Mouse (Mus musculus) left cerebral cortex, adult 11 months (tissue): ENCODE results near the gene Suclg2.

ENCODE experiments used
- DNase-seq: peaks from one replicate; pipeline ENCODE4 v3.0.0; 2022; ENCODE audit warnings: low spot score

Gene Suclg2

DNA sequence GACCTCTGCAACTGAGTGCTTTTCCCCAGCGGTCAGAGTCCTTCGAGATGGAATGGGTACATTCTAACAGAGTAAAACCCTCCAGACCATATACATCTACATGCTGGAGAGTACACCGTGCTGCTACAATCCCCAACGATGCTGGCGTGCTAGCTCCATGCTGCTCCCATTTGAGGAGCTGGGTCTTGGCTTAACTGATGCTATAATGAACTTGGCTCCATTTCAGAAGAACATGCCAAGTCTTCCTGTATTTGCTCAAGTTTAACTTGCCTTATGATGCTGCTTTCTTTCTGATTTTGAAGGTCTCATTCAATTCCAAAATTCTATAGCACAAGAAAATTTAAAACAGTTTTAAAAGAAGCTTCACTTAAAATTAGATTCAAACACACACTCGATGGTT lies 162.3 kb downstream of the Suclg2 start:
- no peak for DNase-seq

DNA sequence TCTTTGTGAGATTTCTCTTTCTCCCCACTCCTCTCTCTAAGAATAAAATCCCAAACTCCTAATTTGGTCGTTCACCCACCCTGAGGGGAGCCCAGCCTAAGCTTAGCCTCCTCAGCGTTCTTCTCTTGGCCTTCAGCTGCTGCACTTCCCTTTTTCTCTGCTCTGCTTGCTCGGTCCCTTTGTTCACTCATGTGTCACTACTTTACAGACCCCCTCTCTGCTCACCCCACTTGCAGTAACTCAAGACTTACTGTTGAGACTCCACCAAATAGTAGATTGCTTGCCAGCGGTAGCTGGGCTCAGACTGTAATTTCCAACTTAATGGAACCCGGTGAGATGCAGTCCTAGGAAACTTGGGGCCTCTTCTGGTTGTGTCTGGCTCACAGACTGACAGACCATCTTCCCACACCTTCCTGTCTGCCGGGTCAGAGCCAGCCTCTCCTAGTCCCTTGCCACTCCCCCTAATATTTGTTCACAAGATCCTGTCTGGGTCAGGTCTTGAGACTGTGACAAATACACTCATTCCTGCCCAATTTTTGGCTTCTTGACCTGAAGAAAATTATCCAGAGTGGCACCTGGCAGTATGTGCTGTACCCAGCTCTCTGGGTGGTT lies 166.2 kb downstream of the Suclg2 start:
- no peak for DNase-seq

DNA sequence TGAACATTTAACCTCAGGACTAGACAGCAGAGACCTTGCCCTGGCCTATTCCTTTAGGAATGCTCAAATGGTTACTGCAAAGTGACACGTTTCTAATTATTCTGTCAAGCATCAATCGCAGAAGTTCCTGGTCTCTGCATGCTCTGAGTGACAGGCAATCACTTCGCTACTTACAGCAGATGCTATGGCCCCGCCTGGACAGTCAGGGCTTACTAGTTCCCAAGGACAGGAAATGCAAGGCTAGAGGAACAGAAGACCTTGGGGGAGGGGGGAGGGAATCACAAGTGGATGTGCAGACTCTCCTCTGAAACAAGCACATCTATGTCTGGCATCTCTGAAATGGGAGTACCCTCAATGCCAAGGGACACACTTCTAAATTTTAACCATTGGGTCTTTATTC lies 167.6 kb downstream of the Suclg2 start:
- no peak for DNase-seq

DNA sequence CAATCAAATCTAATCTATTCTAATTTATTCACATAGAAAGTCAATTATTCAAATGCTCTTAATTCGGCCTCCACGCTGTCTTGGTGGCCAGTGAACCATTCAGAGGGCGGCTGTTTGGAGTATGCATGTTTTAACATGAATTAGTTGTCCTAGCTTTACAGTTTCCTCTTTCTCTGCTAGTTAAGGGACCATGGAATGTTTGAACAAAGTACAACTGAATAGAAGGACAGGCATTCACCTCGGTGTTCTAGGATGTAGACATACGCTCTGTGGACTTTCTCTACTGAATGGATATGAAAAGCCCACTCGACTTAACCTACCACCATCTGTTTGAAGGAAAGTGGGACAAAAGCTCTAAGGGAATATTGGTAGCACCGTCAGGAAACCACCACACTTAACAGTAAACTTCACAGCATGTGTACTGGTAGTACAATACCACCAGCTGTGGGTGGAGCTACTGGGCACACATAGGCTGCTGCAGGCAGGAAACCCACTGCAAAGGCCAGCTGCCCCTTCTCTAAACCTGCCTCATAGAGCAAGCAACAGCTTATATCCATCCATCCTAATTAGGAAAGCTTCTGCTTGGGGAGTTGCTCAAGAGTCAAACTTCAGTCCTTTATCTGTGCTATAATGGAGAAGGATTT lies 172.3 kb downstream of the Suclg2 start:
- no peak for DNase-seq

DNA sequence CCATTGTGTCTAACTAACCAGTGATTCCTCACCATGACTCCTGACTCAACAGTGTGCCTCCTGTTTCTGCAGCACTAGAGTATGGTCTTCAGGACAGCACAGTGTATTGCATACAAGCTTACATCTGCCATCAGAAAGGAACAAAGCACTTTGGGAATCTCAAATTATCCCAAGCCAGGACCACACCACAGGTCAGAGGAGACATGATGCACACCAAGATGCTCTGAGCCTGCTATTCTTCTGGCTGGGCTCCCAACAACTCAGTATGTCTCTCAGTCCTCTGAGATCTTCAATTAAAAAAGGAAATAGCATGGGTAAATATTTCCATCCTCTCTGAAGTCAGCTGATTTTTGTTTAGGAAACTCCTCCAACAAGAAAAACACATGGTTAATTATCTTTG lies 172.9 kb downstream of the Suclg2 start:
- DNase-seq: no peak

DNA sequence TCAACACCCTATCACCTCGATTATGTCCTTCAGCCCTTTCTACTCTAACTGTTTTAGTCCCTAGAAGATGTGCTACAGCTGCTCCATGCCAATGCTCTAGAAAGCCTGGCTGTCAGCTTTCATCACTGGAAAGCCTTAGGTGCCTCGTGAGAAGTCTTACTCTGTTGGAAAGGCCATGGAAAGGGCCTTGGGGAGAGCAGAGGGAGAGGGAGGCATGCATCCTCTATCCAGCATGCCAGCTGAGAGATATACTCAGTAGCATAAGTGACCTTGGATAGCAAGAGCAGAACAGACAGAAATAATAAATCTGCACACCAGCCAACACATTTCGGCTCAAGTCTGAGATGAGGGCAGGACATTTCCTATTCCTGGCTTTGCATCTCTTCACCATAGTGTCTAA lies 173.3 kb downstream of the Suclg2 start:
- no peak for DNase-seq

DNA sequence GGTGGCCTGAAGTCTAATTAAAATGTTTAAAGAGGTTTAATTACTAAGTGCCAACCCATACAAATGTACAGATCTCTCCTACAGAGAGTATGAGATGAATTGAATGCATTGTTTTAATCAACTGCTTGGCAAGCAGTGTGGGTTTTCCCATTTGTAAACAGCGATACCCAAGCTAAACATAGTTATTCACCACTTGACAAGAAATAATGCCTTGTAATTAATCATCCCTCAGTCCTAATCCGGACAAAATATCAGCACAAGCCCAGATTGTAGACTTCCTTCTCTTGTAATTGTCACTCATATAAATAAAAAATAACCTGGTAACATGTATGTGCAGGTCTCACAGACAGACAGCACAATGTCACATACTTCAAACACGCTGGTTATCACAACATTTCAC lies 183.4 kb downstream of the Suclg2 start:
- no peak for DNase-seq

DNA sequence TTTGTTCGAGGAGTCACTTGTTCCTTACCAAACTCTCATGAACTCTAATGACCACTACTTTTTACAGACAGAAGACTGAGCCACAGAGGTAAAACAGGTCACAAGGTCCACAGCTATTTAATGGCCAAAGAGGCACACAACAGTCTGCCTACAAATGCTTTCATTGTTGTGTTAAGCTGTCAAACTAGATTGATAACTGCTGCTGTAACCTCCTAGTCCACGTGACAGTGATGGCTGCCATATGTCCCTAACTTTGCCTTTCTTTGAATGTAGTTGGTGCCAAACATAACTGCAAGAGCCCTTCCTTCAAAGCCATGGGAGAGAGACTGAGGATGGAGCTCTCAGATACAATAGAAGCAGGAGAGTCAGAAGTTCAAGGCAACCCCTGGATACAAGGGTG lies 198.8 kb downstream of the Suclg2 start:
- DNase-seq: no peak

DNA sequence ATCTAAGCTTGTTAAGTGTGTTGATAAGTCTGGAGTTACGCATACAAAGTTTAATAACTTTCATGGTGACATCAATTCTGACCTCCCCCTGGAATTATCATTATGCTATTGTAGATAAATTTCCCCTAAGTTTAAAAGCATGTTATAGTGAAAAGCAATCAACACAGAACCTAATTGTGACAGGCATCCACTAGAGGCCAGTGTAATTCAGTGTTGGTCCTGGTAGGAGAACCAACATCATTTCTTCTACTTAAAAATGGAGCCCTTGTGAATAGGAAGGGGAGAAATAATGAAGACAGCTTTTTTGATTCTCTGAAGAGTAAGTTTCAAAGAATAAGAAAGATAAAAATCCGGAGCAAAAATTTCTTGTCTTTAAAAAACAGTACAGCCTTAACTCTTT lies 200.2 kb downstream of the Suclg2 start:
- no peak for DNase-seq

DNA sequence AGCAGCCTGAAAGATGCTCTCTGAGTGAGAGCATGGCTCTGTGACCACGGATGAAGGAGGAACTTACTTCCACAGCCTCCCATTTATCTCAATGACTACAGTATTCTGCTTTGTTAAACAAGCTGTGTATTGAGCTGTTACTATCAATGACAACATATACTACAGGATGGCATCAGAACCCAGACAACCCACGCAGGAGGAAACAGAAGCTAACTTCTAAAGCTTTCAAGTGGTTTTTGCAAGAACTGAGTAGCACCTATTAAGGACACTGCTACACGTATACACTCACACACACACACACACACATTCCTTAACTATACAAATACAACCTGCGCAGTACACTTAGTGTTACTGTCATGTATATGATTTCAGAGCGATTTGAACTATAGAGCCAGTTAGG lies 202.9 kb downstream of the Suclg2 start:
- no peak for DNase-seq

DNA sequence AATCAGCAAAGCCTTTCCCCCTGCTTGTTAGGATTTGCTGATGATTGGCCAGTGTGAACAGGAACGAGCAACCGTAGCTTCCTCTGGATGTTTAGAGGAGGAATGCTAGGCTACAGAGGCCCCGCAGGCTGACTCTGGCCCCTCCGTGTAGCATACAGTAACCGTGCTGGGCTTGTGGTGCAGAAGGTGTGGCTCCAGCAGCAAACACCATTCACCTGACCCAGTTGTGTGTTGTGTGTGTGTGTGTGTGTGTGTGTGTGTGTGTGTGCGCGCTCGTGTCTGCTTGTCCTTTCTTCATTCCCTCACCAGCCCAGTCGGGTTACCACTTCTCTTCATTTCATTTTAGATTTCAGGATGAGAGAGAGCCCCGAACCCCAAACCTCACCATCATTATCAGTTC lies 203.9 kb downstream of the Suclg2 start:
- DNase-seq: no peak

DNA sequence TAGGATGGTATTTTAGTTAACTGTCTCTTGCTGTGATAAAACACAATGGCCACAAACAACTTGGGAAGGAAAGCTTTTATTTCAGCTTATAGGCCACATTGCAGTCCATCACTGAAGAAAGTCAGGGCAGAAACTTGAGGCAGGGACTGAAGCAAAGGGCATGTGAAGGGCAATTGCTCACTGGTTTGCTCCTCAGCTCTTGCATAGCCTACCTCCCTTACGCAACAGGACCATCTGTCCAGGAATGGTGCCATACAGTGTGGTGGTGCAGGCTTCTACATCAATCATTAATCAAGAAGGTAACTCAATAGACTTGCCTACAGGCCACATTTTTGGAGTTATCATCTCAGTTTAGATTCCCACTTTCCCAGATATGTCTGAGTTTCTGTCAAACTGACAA lies 206.9 kb downstream of the Suclg2 start:
- no peak for DNase-seq

DNA sequence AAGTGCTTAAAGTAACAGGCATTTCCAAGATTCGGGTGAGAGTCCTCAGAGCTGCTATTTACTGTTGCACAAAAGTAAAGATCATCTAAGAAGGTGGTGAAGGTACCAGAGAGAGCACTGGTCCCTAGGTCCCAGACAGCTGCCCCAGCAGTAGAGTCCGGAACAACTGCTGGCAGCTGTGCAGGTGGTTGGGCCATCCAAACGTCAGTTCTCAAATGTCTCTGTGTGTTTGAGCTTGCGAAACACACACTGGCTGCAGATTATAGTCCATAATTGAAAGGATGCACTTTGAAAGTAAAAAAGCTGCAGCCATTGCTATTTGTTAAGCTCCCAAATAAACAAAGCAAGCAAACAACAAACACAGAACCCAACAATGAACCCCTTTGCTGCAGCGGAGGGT lies 217.8 kb downstream of the Suclg2 start:
- no peak for DNase-seq

DNA sequence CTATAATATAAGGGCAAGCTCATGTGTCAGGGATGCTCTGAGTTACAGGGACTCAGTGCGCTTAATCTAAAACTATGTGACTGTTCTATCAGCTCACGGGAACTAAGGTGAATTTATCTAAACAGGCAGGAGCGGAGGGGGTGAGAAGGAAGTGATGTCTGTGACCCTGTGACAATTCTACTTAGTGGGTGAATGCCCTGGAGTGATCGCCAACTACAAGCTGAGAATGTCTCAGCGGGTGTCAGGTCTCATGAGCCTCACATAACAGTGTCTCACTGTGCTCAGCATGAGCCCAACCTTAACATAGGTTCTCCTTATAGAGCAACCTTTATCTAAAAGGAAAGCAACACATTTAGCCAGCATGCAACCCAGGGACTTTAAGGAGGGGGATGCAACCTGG lies 219.0 kb downstream of the Suclg2 start:
- DNase-seq: no peak

DNA sequence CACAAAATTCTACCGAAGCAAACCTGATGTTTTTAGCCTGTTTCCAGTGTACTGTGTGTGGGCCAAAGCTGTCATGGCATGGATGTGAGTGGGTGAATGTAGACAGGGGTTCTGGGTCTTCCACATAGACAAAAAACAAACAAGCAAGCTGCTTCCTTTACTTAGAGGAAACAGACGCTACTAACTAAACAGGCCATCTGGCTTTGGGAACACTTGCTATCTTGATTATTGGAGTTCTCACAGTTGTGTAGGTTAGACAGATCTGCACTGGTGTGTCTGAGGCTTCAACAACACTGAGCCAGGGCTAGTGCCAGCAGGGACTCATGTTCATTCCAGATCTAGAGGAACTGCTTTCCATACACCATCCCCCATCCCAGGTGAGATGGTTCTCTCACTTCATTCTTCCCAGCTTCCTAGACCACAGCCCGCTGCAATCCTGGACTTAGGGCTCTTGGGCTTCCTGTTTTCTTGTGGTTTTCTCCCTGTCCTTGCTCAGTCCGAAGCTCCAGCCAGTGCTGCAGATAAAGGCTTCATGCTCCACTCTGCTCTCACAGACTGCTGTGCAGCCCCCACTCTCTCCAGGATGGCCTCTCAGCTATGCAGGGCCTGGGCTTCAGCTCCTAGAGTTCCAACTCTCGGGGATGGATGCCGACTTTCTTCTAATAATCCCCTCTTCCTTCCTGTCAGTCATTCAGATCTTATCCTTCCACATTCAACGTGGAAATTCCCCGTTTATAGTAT lies 226.2 kb downstream of the Suclg2 start:
- no peak for DNase-seq

DNA sequence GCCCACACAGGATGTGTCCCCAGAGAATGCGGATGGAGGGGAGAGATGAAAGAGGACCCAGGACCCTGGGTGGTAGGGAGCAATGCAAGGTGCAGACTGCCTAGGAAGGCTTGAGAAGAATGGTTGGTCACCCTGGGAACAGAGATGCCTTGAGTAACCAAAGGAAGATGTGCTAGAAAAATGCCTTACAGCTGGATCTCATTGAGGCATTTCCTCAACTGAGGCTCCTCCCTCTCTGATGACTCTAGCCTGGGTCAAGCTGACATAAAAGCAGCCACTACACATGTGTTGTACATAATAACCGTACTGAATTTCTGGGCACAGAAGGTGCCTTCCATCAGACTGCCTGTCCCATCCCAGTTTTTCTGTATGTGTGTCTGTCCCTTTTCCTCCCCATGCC lies 227.6 kb downstream of the Suclg2 start:
- no peak for DNase-seq

DNA sequence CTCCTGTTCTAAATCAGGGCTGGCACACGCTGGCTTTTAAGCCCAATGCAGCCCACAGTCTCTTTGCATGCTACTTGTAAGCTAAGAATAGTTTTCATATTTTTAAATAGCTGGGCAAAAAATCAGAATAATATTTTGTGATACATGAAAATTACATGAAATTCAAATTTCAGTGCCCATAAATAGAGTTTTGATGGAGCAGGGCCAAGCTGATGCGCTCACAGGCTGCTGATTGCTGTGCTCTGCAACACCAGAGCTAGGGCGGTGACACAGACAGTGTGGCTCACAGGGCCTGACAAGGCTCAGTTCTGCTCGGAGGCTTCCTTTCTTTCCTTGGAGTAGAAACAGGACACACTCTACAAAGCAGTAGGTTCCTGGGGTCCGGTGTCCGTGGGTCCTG lies 232.8 kb downstream of the Suclg2 start:
- no peak for DNase-seq

DNA sequence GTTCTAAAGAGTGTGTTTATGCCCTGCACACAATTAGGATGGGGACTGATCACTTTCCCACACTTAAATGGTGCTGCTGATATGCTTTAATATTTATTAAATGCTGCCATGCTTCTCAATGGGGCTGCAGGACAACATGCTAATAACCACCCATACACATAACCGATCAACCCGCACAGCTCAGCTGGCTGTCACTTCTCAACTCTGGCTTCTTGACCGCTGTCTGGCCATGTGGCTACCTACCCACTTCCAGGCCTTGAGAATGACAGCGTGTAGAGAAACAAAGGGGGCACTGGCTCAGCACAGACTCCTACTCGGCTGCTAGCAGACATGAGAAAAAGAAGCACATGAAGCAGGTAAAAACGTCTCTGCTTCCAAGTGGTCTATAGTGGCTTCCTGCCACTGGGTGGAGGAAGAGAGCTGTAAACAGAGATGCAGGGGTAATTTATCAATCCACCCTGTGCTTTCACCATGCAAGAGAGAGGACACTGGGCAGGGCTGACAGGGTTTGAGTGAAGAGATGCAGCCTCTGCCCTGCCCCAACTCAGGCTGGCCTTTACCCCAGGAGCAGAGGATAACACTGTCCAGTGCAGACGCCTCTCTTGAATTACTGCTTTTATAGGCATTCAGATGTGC lies 234.3 kb downstream of the Suclg2 start:
- DNase-seq: no peak

DNA sequence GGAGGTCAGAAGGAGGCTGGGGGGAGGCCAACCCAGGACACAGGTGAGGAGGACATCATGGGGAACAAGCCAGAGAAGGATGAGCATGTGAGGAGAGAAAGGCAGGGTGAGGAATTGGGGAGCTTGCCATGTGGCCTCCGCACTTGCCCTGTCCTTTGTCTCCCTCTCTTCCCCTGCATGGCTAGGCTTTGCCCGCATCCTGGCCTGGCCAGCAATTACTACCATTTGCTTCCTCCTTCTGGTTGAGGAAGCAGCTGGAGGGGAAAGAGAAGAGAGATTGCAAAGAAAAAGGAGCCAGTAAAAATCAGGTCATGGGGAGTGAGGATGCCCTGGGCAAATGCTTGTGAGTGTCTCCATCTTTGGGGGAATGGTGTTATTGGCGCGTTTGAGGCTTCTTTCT lies 234.9 kb downstream of the Suclg2 start:
- no peak for DNase-seq

DNA sequence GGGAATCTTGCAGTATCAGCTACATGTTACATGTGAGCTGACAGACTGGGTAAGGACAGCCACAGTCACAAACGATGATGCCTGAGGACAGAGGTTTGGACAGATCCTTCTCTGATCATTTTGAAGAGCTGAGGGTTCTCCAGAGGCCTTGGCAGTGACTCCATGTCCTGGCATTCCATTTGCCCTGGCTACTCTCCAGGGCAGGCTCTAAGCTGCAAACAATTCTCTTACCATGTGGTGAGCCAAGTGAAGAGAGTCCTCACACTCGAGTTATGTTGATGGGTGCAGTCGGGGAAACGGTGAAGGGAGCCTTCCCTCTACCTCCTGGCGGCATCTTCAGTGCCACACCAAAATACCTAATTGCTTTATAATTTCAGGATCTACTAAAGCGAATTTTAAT lies 235.5 kb downstream of the Suclg2 start:
- DNase-seq: no peak

DNA sequence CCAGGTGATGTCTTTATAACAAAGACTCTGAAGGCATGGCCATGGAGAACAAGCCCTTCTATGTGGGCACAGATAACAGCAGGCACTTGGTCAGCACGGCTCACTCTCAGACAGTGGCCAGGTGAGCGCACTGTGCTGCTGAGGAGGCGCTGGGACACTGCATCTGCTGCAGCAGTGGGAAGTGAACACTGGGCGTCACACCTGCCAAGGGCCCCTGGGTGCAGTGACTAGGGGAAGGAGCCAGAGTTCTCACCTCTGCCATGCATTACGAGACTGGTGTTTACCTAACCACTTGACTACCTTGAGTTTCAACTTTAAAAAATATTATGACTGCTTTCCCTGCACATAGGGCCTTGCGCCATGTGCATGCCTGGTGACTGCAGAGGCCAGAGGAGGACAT lies 238.8 kb downstream of the Suclg2 start:
- DNase-seq: no peak

DNA sequence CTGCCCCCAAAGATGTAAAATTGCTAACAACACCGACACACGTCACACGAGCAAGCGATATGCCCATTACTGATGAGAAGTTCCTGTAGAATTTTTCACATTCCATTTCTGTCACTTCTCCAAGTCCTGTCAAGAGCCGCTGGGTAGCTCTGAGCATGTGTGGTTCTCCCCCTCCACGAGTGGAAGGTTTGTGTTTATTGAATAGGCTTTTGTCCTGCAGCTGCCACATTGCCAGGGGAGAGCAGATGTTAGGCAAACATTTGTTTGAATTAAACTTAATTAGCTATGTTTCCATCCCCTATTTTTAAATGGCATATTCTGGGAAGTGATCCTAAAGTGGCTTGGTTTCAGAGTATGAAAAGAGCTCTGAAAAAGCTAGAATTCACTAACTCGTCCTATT lies 249.1 kb downstream of the Suclg2 start:
- DNase-seq: no peak

DNA sequence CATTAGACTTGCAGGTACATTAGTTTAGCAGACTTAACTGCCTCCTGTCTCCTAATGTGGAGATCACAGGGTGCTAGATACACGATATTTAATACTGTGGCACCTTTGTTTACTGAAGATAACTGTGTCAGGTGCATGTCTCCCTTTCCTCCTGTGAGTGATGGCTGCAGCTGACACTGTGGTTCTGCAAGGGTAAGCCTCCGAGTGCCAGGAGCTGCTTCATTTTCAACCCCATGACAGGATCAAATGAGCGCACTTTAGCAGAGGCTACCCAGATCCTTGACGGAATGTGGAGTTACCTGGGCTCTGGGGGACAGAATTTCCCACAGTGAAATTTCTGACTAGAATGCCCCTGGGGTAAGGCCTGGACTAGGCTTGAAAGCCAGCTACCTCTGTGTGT lies 253.3 kb downstream of the Suclg2 start:
- DNase-seq: no peak
